9 mouse cellular contexts compared by ENCODE assay signal in genomic region chr16:20589939-20590679, GRCm38 (mm10). TPM values are rescaled to one million over a fixed set of nuclear protein-coding genes. Genes with fewer than 3 reads are reported as not detected.
DNase-seq lines count a peak whose midpoint lies in the region; ATAC-seq lines count a peak whose summit lies in the region.
"Had no signal": no experiment of that assay in that cellular context is flagged by ENCODE, and none has a peak within 500 bp of the region (broad histone marks: within the 10 kb centered on the region; RNA-seq: fewer than 3 reads in every experiment).

No protein-coding gene starts in this region.

- H3K4me1 ChIP-seq in kidney, embryonic 15.5 days = peaks cover 26% of the 10 kb centered on the region
- H3K4me1 ChIP-seq in embryonic facial prominence, embryonic 14.5 days (ENCODE audit: control insufficient read depth, insufficient read depth, low read length) = no peaks in the 10 kb centered on the region
- H3K4me1 ChIP-seq in hindbrain, embryonic 14.5 days (replicated peaks; ENCODE audit: control insufficient read depth, insufficient read depth, low read length) = peaks cover 16% of the 10 kb centered on the region; the same call in 1 of the 2 replicates

- peaks cover 68% of the 10 kb centered on the region for H3K27me3 ChIP-seq in kidney, embryonic 15.5 days
- peaks cover 63% of the 10 kb centered on the region for H3K27me3 ChIP-seq in embryonic facial prominence, embryonic 14.5 days (replicated peaks; ENCODE audit: control insufficient read depth, insufficient read depth, low read length)
- H3K27me3 ChIP-seq in hindbrain, embryonic 14.5 days (ENCODE audit: control insufficient read depth, insufficient read depth, low read length) = peaks cover 62% of the 10 kb centered on the region

- under 1% methylated on average over 39 of the region's 39 CpGs for WGBS in kidney, embryonic 15.5 days
- under 1% methylated on average over 20 of the region's 39 CpGs for WGBS in embryonic facial prominence, embryonic 14.5 days
- under 1% methylated on average over 37 of the region's 39 CpGs for WGBS in hindbrain, embryonic 14.5 days

- H3K9me3 ChIP-seq in kidney, embryonic 15.5 days (replicated peaks) = no peaks in the 10 kb centered on the region
- H3K9me3 ChIP-seq in embryonic facial prominence, embryonic 14.5 days (ENCODE audit: control insufficient read depth, low read length) = no peaks in the 10 kb centered on the region
- no peaks in the 10 kb centered on the region for H3K9me3 ChIP-seq in hindbrain, embryonic 14.5 days (ENCODE audit: control insufficient read depth, low read length)

- H3K36me3 ChIP-seq in kidney, embryonic 15.5 days = no peaks in the 10 kb centered on the region
- no peaks in the 10 kb centered on the region for H3K36me3 ChIP-seq in embryonic facial prominence, embryonic 14.5 days (ENCODE audit: control insufficient read depth, insufficient read depth, low read length)
- no peaks in the 10 kb centered on the region for H3K36me3 ChIP-seq in hindbrain, embryonic 14.5 days (replicated peaks; ENCODE audit: control insufficient read depth, insufficient read depth)

- peak overlapping the region; percentile 48 for H3K9ac ChIP-seq in kidney, embryonic 15.5 days
- H3K9ac ChIP-seq in embryonic facial prominence, embryonic 14.5 days (ENCODE audit: low read depth, low read length) = peak overlapping the region; percentile 56
- peak overlapping the region; percentile 59 for H3K9ac ChIP-seq in hindbrain, embryonic 14.5 days

- H3K27ac ChIP-seq in kidney, embryonic 15.5 days = no peak overlapping the region
- no peak overlapping the region for H3K27ac ChIP-seq in embryonic facial prominence, embryonic 14.5 days (replicated peaks; ENCODE audit: low read depth, low read length)
- peak overlapping the region; percentile 62; the same call in 1 of the 2 replicates for H3K27ac ChIP-seq in hindbrain, embryonic 14.5 days

- DNase-seq in kidney, adult 8-10 months = no peak
- peak; percentile 45 for DNase-seq in adrenal gland, postnatal 14 days
- DNase-seq in embryonic facial prominence, embryonic 14.5 days (ENCODE audit: low spot score) = peak; percentile 62
- peak; percentile 55 for DNase-seq in hindbrain, embryonic 14.5 days (ENCODE audit: low spot score)
- DNase-seq in liver = peak; percentile 28
- peak; percentile 73 for DNase-seq in right cerebral cortex, adult 18-20 months
- DNase-seq in spleen, adult 12 weeks (ENCODE audit: low spot score) = no peak

- peak overlapping the region; percentile 97 for H3K4me2 ChIP-seq in kidney, embryonic 15.5 days
- H3K4me2 ChIP-seq in embryonic facial prominence, embryonic 14.5 days (ENCODE audit: low read depth, low read length) = peak overlapping the region; percentile 79
- peak overlapping the region; percentile 82 for H3K4me2 ChIP-seq in hindbrain, embryonic 14.5 days (replicated peaks)

- peak; percentile 83 for ATAC-seq in kidney, embryonic 15.5 days (replicated peaks; ENCODE audit: low FRiP score)
- peak; percentile 87 for ATAC-seq in embryonic facial prominence, embryonic 14.5 days (ENCODE audit: low read depth)
- peak; percentile 88 for ATAC-seq in hindbrain, embryonic 14.5 days (ENCODE audit: low FRiP score)

- H3K4me3 ChIP-seq in kidney, embryonic 15.5 days (replicated peaks) = peak overlapping the region; percentile 53
- peak overlapping the region; percentile 54 for H3K4me3 ChIP-seq in embryonic facial prominence, embryonic 14.5 days (ENCODE audit: low read depth, low read length)
- peak overlapping the region; percentile 51 for H3K4me3 ChIP-seq in hindbrain, embryonic 14.5 days (replicated peaks; ENCODE audit: low read length)

RNA-seq across cellular contexts. Expression of gene Vwa5b2, which starts 0.8 kb away (rescaled TPM):
- 1.6 and 1.7 TPM in 2 replicates for polyA plus RNA-seq in kidney, embryonic 15.5 days (2015; fragmentation: Nextera tagmentation; extraction: Ambion mirVana)
- 1.4 and 2.1 TPM in 2 replicates for total RNA-seq in adrenal gland, postnatal 14 days (2021)
- 2.2 and 3.1 TPM in 2 replicates for polyA plus RNA-seq in embryonic facial prominence, embryonic 14.5 days (2014; fragmentation: Nextera tagmentation; extraction: Ambion mirVana)
- polyA plus RNA-seq in hindbrain, embryonic 14.5 days (2014; fragmentation: Nextera tagmentation; extraction: Ambion mirVana) = 22.1 and 24.4 TPM in 2 replicates
- total RNA-seq: liver, adult 2 months had no signal
- polyA plus RNA-seq: liver, adult 2 months had no signal

RNA-seq across cellular contexts. Expression of gene Eef1akmt4, which starts 21.3 kb away (rescaled TPM):
- 32.4 TPM in 2 replicates for polyA plus RNA-seq in kidney, embryonic 15.5 days (2015; fragmentation: Nextera tagmentation; extraction: Ambion mirVana)
- 8.7 and 10.8 TPM in 2 replicates for total RNA-seq in adrenal gland, postnatal 14 days (2021)
- 33.1 and 36.3 TPM in 2 replicates for polyA plus RNA-seq in embryonic facial prominence, embryonic 14.5 days (2014; fragmentation: Nextera tagmentation; extraction: Ambion mirVana)
- polyA plus RNA-seq in hindbrain, embryonic 14.5 days (2014; fragmentation: Nextera tagmentation; extraction: Ambion mirVana) = 10.4 and 11.0 TPM in 2 replicates

RNA-seq across cellular contexts. Expression of gene Gm49333, which starts 21.3 kb away (rescaled TPM):
- polyA plus RNA-seq in kidney, embryonic 15.5 days (2015; fragmentation: Nextera tagmentation; extraction: Ambion mirVana) = not detected in 2 replicates
- not detected in 2 replicates for total RNA-seq in adrenal gland, postnatal 14 days (2021)
- polyA plus RNA-seq in embryonic facial prominence, embryonic 14.5 days (2014; fragmentation: Nextera tagmentation; extraction: Ambion mirVana) = 0.70 TPM in 1 of 2 replicates, not detected in the other
- not detected in 2 replicates for polyA plus RNA-seq in hindbrain, embryonic 14.5 days (2014; fragmentation: Nextera tagmentation; extraction: Ambion mirVana)
- total RNA-seq: liver, adult 2 months had no signal
- polyA plus RNA-seq: liver, adult 2 months had no signal

RNA-seq across cellular contexts. Expression of gene Alg3, which starts 21.4 kb away (rescaled TPM):
- 42.6 and 43.8 TPM in 2 replicates for polyA plus RNA-seq in kidney, embryonic 15.5 days (2015; fragmentation: Nextera tagmentation; extraction: Ambion mirVana)
- 23.0 and 24.2 TPM in 2 replicates for total RNA-seq in adrenal gland, postnatal 14 days (2021)
- polyA plus RNA-seq in embryonic facial prominence, embryonic 14.5 days (2014; fragmentation: Nextera tagmentation; extraction: Ambion mirVana) = 40.2 and 40.6 TPM in 2 replicates
- 44.8 and 45.3 TPM in 2 replicates for polyA plus RNA-seq in hindbrain, embryonic 14.5 days (2014; fragmentation: Nextera tagmentation; extraction: Ambion mirVana)

RNA-seq across cellular contexts. Expression of gene Camk2n2, which starts 31.0 kb away (rescaled TPM):
- polyA plus RNA-seq in kidney, embryonic 15.5 days (2015; fragmentation: Nextera tagmentation; extraction: Ambion mirVana) = 1.4 and 1.5 TPM in 2 replicates
- total RNA-seq in adrenal gland, postnatal 14 days (2021) = 31.7 and 50.9 TPM in 2 replicates
- polyA plus RNA-seq in embryonic facial prominence, embryonic 14.5 days (2014; fragmentation: Nextera tagmentation; extraction: Ambion mirVana) = 2.1 and 3.0 TPM in 2 replicates
- polyA plus RNA-seq in hindbrain, embryonic 14.5 days (2014; fragmentation: Nextera tagmentation; extraction: Ambion mirVana) = 61.8 and 63.8 TPM in 2 replicates

Comparison
In these comparisons a context has a peak if more than half of its experiments do, and no peak if none do; other contexts are left out.
1. DNase-seq: peak in adrenal gland, postnatal 14 days (single experiment), embryonic facial prominence, embryonic 14.5 days (single experiment), hindbrain, embryonic 14.5 days (single experiment), liver (single experiment) and right cerebral cortex, adult 18-20 months (single experiment); none in kidney, adult 8-10 months (0 of 2) and spleen, adult 12 weeks (single experiment).
2. Peak in every context shown above with its lines, with median percentiles within 50 percentile points of each other: ATAC-seq, H3K4me2 ChIP-seq, H3K4me3 ChIP-seq and H3K9ac ChIP-seq.